Mouse (Mus musculus) CH12.LX (cell line): Measurements from ENCODE around the gene Optc. TPM values are rescaled to one million over a fixed set of nuclear protein-coding genes. Genes with fewer than 3 reads are reported as not detected.

ENCODE experiments used
- DNase-seq: peaks from one replicate; pipeline ENCODE4 v3.0.0-alpha.2; 2013; ENCODE audit errors: extremely low read depth
- H3K27ac ChIP-seq: 2 replicates; pipeline ENCODE4 v1.5.1; 2012; ENCODE audit warnings: low read depth, mild to moderate bottlenecking, control low read depth, moderate library complexity; ENCODE audit not compliant: insufficient read depth
- H3K27me3 ChIP-seq: replicated peaks from 2 replicates; pipeline ENCODE3; 2012; ENCODE audit warnings: inconsistent platforms
- H3K36me3 ChIP-seq, 2 experiments: replicated peaks in 1 of 2; 2 replicates each; pipeline versions ENCODE3 to v1.6.1; 2012; ENCODE audit warnings: inconsistent platforms in 1 of 2, low read length in 1 of 2, mild to moderate bottlenecking in 1 of 2, mixed read lengths in 1 of 2, moderate library complexity in 1 of 2; ENCODE audit not compliant: control insufficient read depth in 1 of 2, insufficient read depth in 1 of 2
- H3K4me1 ChIP-seq, 2 experiments: 2 replicates each; pipeline ENCODE4 v1.6.1; 2012; ENCODE audit warnings: inconsistent platforms in 1 of 2, moderate library complexity in 1 of 2; ENCODE audit not compliant: insufficient read depth in 2 of 2, control insufficient read depth in 1 of 2
- H3K4me2 ChIP-seq: 2 replicates; pipeline ENCODE4 v1.6.1; 2012; ENCODE audit warnings: low read depth, mild to moderate bottlenecking, control low read depth; ENCODE audit not compliant: poor library complexity, insufficient read depth, severe bottlenecking
- H3K4me3 ChIP-seq, 3 experiments: fragments of 150-350 bp in 1 of 3; sonication (generic) in 1 of 3; replicated peaks in 1 of 3; 2 replicates each; pipeline versions ENCODE3 to v1.5.1; 2011 to 2012; ENCODE audit warnings: low read depth in 2 of 3, low read length in 2 of 3, mild to moderate bottlenecking in 2 of 3, moderate library complexity in 2 of 3, control low read depth in 1 of 3, improper control_type of control experiment in 1 of 3, inconsistent platforms in 1 of 3, mixed read lengths in 1 of 3; ENCODE audit not compliant: poor library complexity in 1 of 3
- H3K79me2 ChIP-seq: replicated peaks from 2 replicates; pipeline ENCODE4 v1.6.1; 2012; ENCODE audit warnings: mild to moderate bottlenecking, moderate library complexity; ENCODE audit not compliant: control insufficient read depth, poor library complexity, insufficient read depth, severe bottlenecking; ENCODE audit errors: extremely low read depth
- H3K9ac ChIP-seq: 2 replicates; pipeline ENCODE4 v1.6.1; 2012; ENCODE audit warnings: low read depth, mild to moderate bottlenecking, control low read depth, moderate library complexity; ENCODE audit not compliant: insufficient read depth
- H3K9me3 ChIP-seq: replicated peaks from 2 replicates; pipeline ENCODE3; 2012; ENCODE audit warnings: low read length, inconsistent platforms, mixed read lengths
- BHLHE40 ChIP-seq: IDR thresholded peaks from 2 replicates; pipeline ENCODE4 v1.6.1; 2011; ENCODE audit warnings: mild to moderate bottlenecking, low read depth, low read length, improper control_type of control experiment
- ELF1 ChIP-seq: IDR thresholded peaks from 2 replicates; pipeline ENCODE4 v1.6.1; 2014; ENCODE audit warnings: low read depth, mild to moderate bottlenecking, inconsistent platforms, low read length, improper control_type of control experiment
- EP300 ChIP-seq: IDR thresholded peaks from 2 replicates; pipeline ENCODE4 v1.6.1; 2011; ENCODE audit warnings: low read length, improper control_type of control experiment
- GABPA ChIP-seq: IDR thresholded peaks from 2 replicates; pipeline ENCODE4 v1.6.1; 2012; ENCODE audit warnings: low read depth, low read length, improper control_type of control experiment, inconsistent platforms; ENCODE audit not compliant: insufficient replicate concordance
- HCFC1 ChIP-seq: IDR thresholded peaks from 2 replicates; pipeline ENCODE4 v1.6.1; 2012; ENCODE audit warnings: low read depth, mild to moderate bottlenecking, inconsistent platforms, low read length, improper control_type of control experiment
- JUND ChIP-seq: conservative IDR thresholded peaks from 2 replicates; pipeline ENCODE4 v1.6.1; 2011; ENCODE audit warnings: low read depth, low read length, improper control_type of control experiment
- MAZ ChIP-seq: IDR thresholded peaks from 2 replicates; pipeline ENCODE4 v1.6.1; 2012; ENCODE audit warnings: low read depth, mild to moderate bottlenecking, inconsistent platforms, low read length, improper control_type of control experiment, moderate library complexity
- NRF1 ChIP-seq: IDR thresholded peaks from 2 replicates; pipeline ENCODE4 v1.6.1; 2014; ENCODE audit warnings: low read depth, mild to moderate bottlenecking, inconsistent platforms, low read length, improper control_type of control experiment, moderate library complexity
- POLR2AphosphoS2 ChIP-seq: IDR thresholded peaks from 2 replicates; pipeline ENCODE4 v1.6.1; 2011; ENCODE audit warnings: low read depth, low read length, improper control_type of control experiment
- SIN3A ChIP-seq: IDR thresholded peaks from 2 replicates; pipeline ENCODE4 v1.6.1; 2012; ENCODE audit warnings: low read length, improper control_type of control experiment, inconsistent platforms
- TCF12 ChIP-seq: IDR thresholded peaks from 2 replicates; pipeline ENCODE4 v1.6.1; 2014; ENCODE audit warnings: low read depth, mild to moderate bottlenecking, inconsistent platforms, low read length, improper control_type of control experiment
- USF1 ChIP-seq: IDR thresholded peaks from 2 replicates; pipeline ENCODE4 v1.6.1; 2014; ENCODE audit warnings: low read depth, mild to moderate bottlenecking, inconsistent platforms, low read length, improper control_type of control experiment
- USF2 ChIP-seq: conservative IDR thresholded peaks from 2 replicates; pipeline ENCODE4 v1.6.1; 2011; ENCODE audit warnings: low read depth, low read length, improper control_type of control experiment
- ZC3H11A ChIP-seq: IDR thresholded peaks from 2 replicates; pipeline ENCODE4 v1.6.1; 2012; ENCODE audit warnings: low read depth, mild to moderate bottlenecking, inconsistent platforms, low read length, improper control_type of control experiment
- ZKSCAN1 ChIP-seq: IDR thresholded peaks from 2 replicates; pipeline ENCODE4 v1.6.1; 2012; ENCODE audit warnings: low read depth, inconsistent platforms, low read length, improper control_type of control experiment, borderline replicate concordance
- dilution Hi-C: fragments of 300-500 bp; cut with MboI; formaldehyde crosslinking; loops from 2 replicates; pipeline ENCODE4 v1.14.3; 2020; ENCODE audit warnings: low sequenced_read_pairs; ENCODE audit not compliant: extremely low pct_unique_long_range_greater_than_20kb, extremely low pct_ligation_motif_present
- in situ Hi-C: fragments of 300-500 bp; cut with MboI; formaldehyde crosslinking; loops from 3 replicates; pipeline ENCODE4 v1.14.3; 2019; ENCODE audit warnings: low sequenced_read_pairs, low pct_ligation_motif_present, low pct_unique_long_range_greater_than_20kb, mixed read lengths
- polyA plus RNA-seq: library from polyadenylated mRNA; unstranded; fragments of >175 nt; gene quantifications from 2 replicates; pipeline ENCODE4 v1.2.1, GENCODE M21; 2012; ENCODE audit warnings: low read depth; ENCODE audit not compliant: insufficient read length
- total RNA-seq, 2 experiments: library from RNA; depleted of rRNA; stranded (reverse); fragments of 300-350 nt in 1 of 2; fragments of >200 nt in 1 of 2; gene quantifications; 2 replicates each; pipeline ENCODE4 v1.2.3; 2012 to 2014

Optc gene
- total and polyA plus RNA-seq, 3 experiments, result not detected

- H3K4me2 ChIP-seq, result no peak overlapping the region
- H3K9me3 ChIP-seq, result no peaks in the 10 kb centered on the region
- H3K9ac ChIP-seq, result no peak overlapping the region
- no peak overlapping the region for H3K27ac ChIP-seq
- peaks cover 15 to 52% of the 10 kb centered on the region in 2 experiments for H3K4me1 ChIP-seq
- no peak for DNase-seq
- in situ Hi-C loops, result loop anchor here (5.0 kb wide), 1 partner anchor 32 kb away; no protein-coding TSS in a partner anchor
- TF ChIP-seq JUND (no peak), EP300 (no peak), MAZ (no peak), POLR2AphosphoS2 (no peak), ELF1 (no peak), HCFC1 (no peak)
- TF ChIP-seq, all 38 proteins: peak for 0
- Histone ChIP-seq H3K27me3 (no peaks in the 10 kb centered on the region), H3K79me2 (no peaks in the 10 kb centered on the region), H3K36me3 (no peaks in the 10 kb centered on the region), H3K4me3 (no peak overlapping the region)
- dilution Hi-C loops, result no loop called here
Measured at GRCm38 (mm10) chr1:133859821-133860711, 47.7 kb downstream of the Optc start.

DNA sequence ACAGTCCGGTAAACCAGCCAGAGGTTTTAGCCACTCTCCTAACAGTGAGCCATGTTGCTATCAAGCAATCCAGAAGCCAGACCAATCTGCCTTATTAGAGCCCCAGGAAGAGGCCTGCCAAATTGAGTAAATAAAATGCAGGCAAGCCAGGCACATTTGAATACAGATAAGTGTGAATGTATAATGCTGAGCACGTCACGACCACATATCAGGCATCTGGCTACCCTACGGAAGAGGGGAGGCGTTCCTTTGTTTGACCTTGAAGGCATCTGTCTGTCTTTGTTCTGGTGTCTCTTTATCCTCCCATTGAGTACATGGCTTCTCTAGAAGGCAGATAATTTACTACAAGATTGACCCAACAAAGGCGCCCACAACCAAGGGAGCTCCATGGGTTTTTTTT is 48.5 kb downstream of the Optc start:
- DNase-seq, result no peak
- in situ Hi-C loops (loop anchor here (5.0 kb wide), 1 partner anchor 33 kb away; no protein-coding TSS in a partner anchor), dilution Hi-C loops (no loop called here)
- no peaks in the 10 kb centered on the region for H3K36me3 ChIP-seq
- H3K9me3 ChIP-seq, result no peaks in the 10 kb centered on the region
- H3K4me3 ChIP-seq, result no peak overlapping the region
- H3K4me2 ChIP-seq, result no peak overlapping the region
- no peak for TF ChIP-seq GABPA
- no peak for TF ChIP-seq NRF1
- TF ChIP-seq SIN3A, result no peak
- TF ChIP-seq EP300, result no peak
- no peak for TF ChIP-seq TCF12
- no peak for TF ChIP-seq HCFC1
- no peak for TF ChIP-seq USF2
- no peak for TF ChIP-seq BHLHE40
- no peak for TF ChIP-seq ZKSCAN1
- TF ChIP-seq ZC3H11A, result no peak
- no peak for TF ChIP-seq USF1
- TF ChIP-seq MAZ, result no peak
- H3K4me1 ChIP-seq, result peaks cover 15 to 52% of the 10 kb centered on the region in 2 experiments
- no peak overlapping the region for H3K27ac ChIP-seq
- H3K9ac ChIP-seq, result no peak overlapping the region
- no peaks in the 10 kb centered on the region for H3K27me3 ChIP-seq
- no peaks in the 10 kb centered on the region for H3K79me2 ChIP-seq
